In genomic region chr17:87036141-87037073, GRCm38 (mm10) we compare ENCODE assay signal across 7 mouse cellular contexts. TPM values are rescaled to one million over a fixed set of nuclear protein-coding genes. Genes with fewer than 3 reads are reported as not detected.
DNase-seq lines count a peak whose midpoint lies in the region; ATAC-seq and TF ChIP-seq lines count a peak whose summit lies in the region.

No protein-coding gene starts in this region.

- H3K4me1 ChIP-seq in hindbrain, postnatal 0 days (ENCODE audit: insufficient read depth, low read length) = no peaks in the 10 kb centered on the region
- H3K4me1 ChIP-seq in hindbrain, embryonic 13.5 days (replicated peaks) = no peaks in the 10 kb centered on the region

- peak; percentile 64 for DNase-seq in hindbrain, postnatal 0 days (ENCODE audit: low spot score)
- peak; percentile 62 for DNase-seq in R1 (ENCODE audit: low read depth, low spot score)
- peak; percentile 77 for DNase-seq in retina, embryonic 14.5 days (ENCODE audit: low spot score)
- DNase-seq in cerebellum, adult 11 months = no peak

- H3K36me3 ChIP-seq in hindbrain, postnatal 0 days (ENCODE audit: insufficient read depth, low read length) = peaks cover 14% of the 10 kb centered on the region; the same call in 1 of the 2 replicates
- H3K36me3 ChIP-seq in hindbrain, embryonic 13.5 days = peaks cover 47% of the 10 kb centered on the region

- no peak overlapping the region for H3K4me3 ChIP-seq in hindbrain, postnatal 0 days (ENCODE audit: low read length)
- H3K4me3 ChIP-seq in hindbrain, embryonic 13.5 days = no peak overlapping the region

- H3K4me2 ChIP-seq in hindbrain, postnatal 0 days (ENCODE audit: low read depth, low read length) = no peak overlapping the region
- H3K4me2 ChIP-seq in hindbrain, embryonic 13.5 days = no peak overlapping the region

- 62% methylated on average over 10 of the region's 10 CpGs for WGBS in hindbrain, postnatal 0 days
- 67% methylated on average over 10 of the region's 10 CpGs for WGBS in hindbrain, embryonic 13.5 days

- H3K27me3 ChIP-seq in hindbrain, postnatal 0 days (ENCODE audit: insufficient read depth, low read length) = no peaks in the 10 kb centered on the region
- no peaks in the 10 kb centered on the region for H3K27me3 ChIP-seq in hindbrain, embryonic 13.5 days

- peak; percentile 73 for TF ChIP-seq CTCF in hindbrain, postnatal 0 days (IDR thresholded peaks at IDR 0.05; ENCODE audit: low read depth)

- H3K9ac ChIP-seq in hindbrain, postnatal 0 days (replicated peaks; ENCODE audit: low read length) = no peak overlapping the region
- H3K9ac ChIP-seq in hindbrain, embryonic 13.5 days = no peak overlapping the region

- ATAC-seq in hindbrain, postnatal 0 days = no peak
- no peak for ATAC-seq in hindbrain, embryonic 13.5 days (ENCODE audit: low FRiP score)
- ATAC-seq in CD4-positive, CD25-positive, alpha-beta regulatory T cell, adult 4 months = peak; percentile 98
- ATAC-seq in inflammation-experienced regulatory T-cells, adult 6 months = peak; percentile 94

- H3K27ac ChIP-seq in hindbrain, postnatal 0 days = no peak overlapping the region
- H3K27ac ChIP-seq in hindbrain, embryonic 13.5 days = no peak overlapping the region

- no peaks in the 10 kb centered on the region for H3K9me3 ChIP-seq in hindbrain, postnatal 0 days (ENCODE audit: low read length)
- H3K9me3 ChIP-seq in hindbrain, embryonic 13.5 days = no peaks in the 10 kb centered on the region

RNA-seq across cellular contexts. Expression of gene Cript, which starts 11.1 kb away (rescaled TPM):
- total RNA-seq in hindbrain, postnatal 0 days (2014; rRNA removed) = 37.3 and 53.7 TPM in 2 replicates
- polyA plus RNA-seq in hindbrain, postnatal 0 days (2015; fragmentation: Nextera tagmentation; extraction: Ambion mirVana) = 184 and 186 TPM in 2 replicates
- 224 and 236 TPM in 2 replicates for polyA plus RNA-seq in hindbrain, embryonic 13.5 days (2015; fragmentation: Nextera tagmentation; extraction: Ambion mirVana)
- polyA plus RNA-seq in CD4-positive, CD25-positive, alpha-beta regulatory T cell, adult 4 months (2017; shearing (Covaris generic)) = 100 to 1,000 TPM in 1 of 2 experiments, 10 to 100 TPM in 1; 93.3 to 104 TPM
- polyA plus RNA-seq in inflammation-experienced regulatory T-cells, adult 6 months (2017; shearing (Covaris generic)) = 100 to 1,000 TPM in 1 of 3 experiments, 10 to 100 TPM in 2; 94.9 to 127 (median 99.0) TPM

RNA-seq across cellular contexts. Expression of gene Pigf, which starts 11.2 kb away (rescaled TPM):
- total RNA-seq in hindbrain, postnatal 0 days (2014; rRNA removed) = 12.8 and 15.7 TPM in 2 replicates
- polyA plus RNA-seq in hindbrain, postnatal 0 days (2015; fragmentation: Nextera tagmentation; extraction: Ambion mirVana) = 31.3 and 33.3 TPM in 2 replicates
- polyA plus RNA-seq in hindbrain, embryonic 13.5 days (2015; fragmentation: Nextera tagmentation; extraction: Ambion mirVana) = 36.8 and 37.0 TPM in 2 replicates
- polyA plus RNA-seq in CD4-positive, CD25-positive, alpha-beta regulatory T cell, adult 4 months (2017; shearing (Covaris generic)) = 10 to 100 TPM; 20.4 to 22.1 TPM
- 10 to 100 TPM; 21.0 to 30.2 (median 28.9) TPM for polyA plus RNA-seq in inflammation-experienced regulatory T-cells, adult 6 months (2017; shearing (Covaris generic))

Comparison
In these comparisons a context has a peak if more than half of its experiments do, and no peak if none do; other contexts are left out.
1. ATAC-seq: peak in CD4-positive, CD25-positive, alpha-beta regulatory T cell, adult 4 months (single experiment) and inflammation-experienced regulatory T-cells, adult 6 months (single experiment); none in hindbrain, postnatal 0 days (single experiment) and hindbrain, embryonic 13.5 days (single experiment).